11 mouse cellular contexts compared by ENCODE assay signal in genomic region chr11:97019345-97019708, GRCm38 (mm10). TPM values are rescaled to one million over a fixed set of nuclear protein-coding genes. Genes with fewer than 3 reads are reported as not detected.
DNase-seq lines count a peak whose midpoint lies in the region; ATAC-seq lines count a peak whose summit lies in the region.
"Had no signal": no experiment of that assay in that cellular context is flagged by ENCODE, and none has a peak within 500 bp of the region (broad histone marks: within the 10 kb centered on the region; RNA-seq: fewer than 3 reads in every experiment).

No protein-coding gene starts in this region.

- H3K36me3 ChIP-seq in heart, embryonic 14.5 days (ENCODE audit: control insufficient read depth, insufficient read depth, low read length) = no peaks in the 10 kb centered on the region
- no peaks in the 10 kb centered on the region for H3K36me3 ChIP-seq in midbrain, embryonic 10.5 days
- H3K36me3 ChIP-seq in midbrain, embryonic 15.5 days (replicated peaks) = no peaks in the 10 kb centered on the region
- no peaks in the 10 kb centered on the region for H3K36me3 ChIP-seq in hindbrain, embryonic 16.5 days (ENCODE audit: control insufficient read depth, insufficient read depth, low read length)
- no peaks in the 10 kb centered on the region for H3K36me3 ChIP-seq in stomach, embryonic 14.5 days (ENCODE audit: control insufficient read depth, insufficient read depth, low read length)

- no peak overlapping the region for H3K27ac ChIP-seq in heart, embryonic 14.5 days (replicated peaks in 1 of 2; ENCODE audit: control insufficient read depth in 1 of 2, insufficient read depth in 1 of 2, low read depth in 2 of 2, low read length in 2 of 2)
- no peak overlapping the region for H3K27ac ChIP-seq in midbrain, embryonic 10.5 days (replicated peaks)
- no peak overlapping the region for H3K27ac ChIP-seq in midbrain, embryonic 15.5 days
- H3K27ac ChIP-seq in hindbrain, embryonic 16.5 days (ENCODE audit: low read depth, low read length) = no peak overlapping the region
- no peak overlapping the region for H3K27ac ChIP-seq in stomach, embryonic 14.5 days (ENCODE audit: low read length)

- 0 out of 2 replicates have a peak overlapping the region, but pooled peaks have one; percentile 55 for H3K4me2 ChIP-seq in heart, embryonic 14.5 days (ENCODE audit: low read length)
- H3K4me2 ChIP-seq in midbrain, embryonic 15.5 days = no peak overlapping the region
- no peak overlapping the region for H3K4me2 ChIP-seq in hindbrain, embryonic 16.5 days (ENCODE audit: low read length)
- H3K4me2 ChIP-seq in stomach, embryonic 14.5 days (replicated peaks; ENCODE audit: low read depth, low read length) = peak overlapping the region; percentile 57

- 4% methylated on average over 13 of the region's 13 CpGs for WGBS in heart, embryonic 14.5 days
- 3% methylated on average over 13 of the region's 13 CpGs for WGBS in midbrain, embryonic 10.5 days
- WGBS in midbrain, embryonic 15.5 days = 3% methylated on average over 13 of the region's 13 CpGs
- WGBS in hindbrain, embryonic 16.5 days = 3% methylated on average over 13 of the region's 13 CpGs
- 12% methylated on average over 13 of the region's 13 CpGs for WGBS in stomach, embryonic 14.5 days

- peaks cover 90% of the 10 kb centered on the region for H3K27me3 ChIP-seq in heart, embryonic 14.5 days (ENCODE audit: control insufficient read depth, insufficient read depth, low read length)
- peaks cover 100% of the 10 kb centered on the region for H3K27me3 ChIP-seq in midbrain, embryonic 10.5 days (ENCODE audit: low read depth, poor library complexity, severe bottlenecking)
- H3K27me3 ChIP-seq in midbrain, embryonic 15.5 days (replicated peaks) = peaks cover 92% of the 10 kb centered on the region
- peaks cover 79% of the 10 kb centered on the region for H3K27me3 ChIP-seq in hindbrain, embryonic 16.5 days (replicated peaks; ENCODE audit: control insufficient read depth, insufficient read depth, low read length)
- peaks cover 58% of the 10 kb centered on the region for H3K27me3 ChIP-seq in stomach, embryonic 14.5 days (ENCODE audit: control insufficient read depth, insufficient read depth, low read length)

- DNase-seq in heart, postnatal 10 days = no peak
- peak; percentile 50 for DNase-seq in midbrain, embryonic 10.5 days (ENCODE audit: low spot score)
- DNase-seq in cerebellum, postnatal 25 days = no peak
- no peak for DNase-seq in testis, postnatal 14 days (ENCODE audit: low spot score)
- DNase-seq: cerebellum, postnatal 36 days; kidney, postnatal 25 days had no signal

- no peak overlapping the region for H3K9ac ChIP-seq in heart, embryonic 14.5 days (ENCODE audit: low read length)
- H3K9ac ChIP-seq in midbrain, embryonic 15.5 days = no peak overlapping the region
- no peak overlapping the region for H3K9ac ChIP-seq in hindbrain, embryonic 16.5 days (ENCODE audit: low read depth, low read length)
- H3K9ac ChIP-seq in stomach, embryonic 14.5 days (replicated peaks; ENCODE audit: low read depth, low read length) = no peak overlapping the region

- H3K4me3 ChIP-seq in heart, embryonic 14.5 days (ENCODE audit: control insufficient read depth in 1 of 2, insufficient read depth in 1 of 2, low read depth in 1 of 2, low read length in 2 of 2) = peak overlapping the region in 1 of 2 experiments; percentile 32; a peak in 1 of 4 replicates
- H3K4me3 ChIP-seq in midbrain, embryonic 10.5 days = peak overlapping the region; percentile 46
- no peak overlapping the region for H3K4me3 ChIP-seq in midbrain, embryonic 15.5 days
- H3K4me3 ChIP-seq in hindbrain, embryonic 16.5 days (ENCODE audit: low read length) = peak overlapping the region; percentile 39
- peak overlapping the region; percentile 36 for H3K4me3 ChIP-seq in stomach, embryonic 14.5 days (ENCODE audit: low read depth, low read length)

- no peaks in the 10 kb centered on the region for H3K9me3 ChIP-seq in heart, embryonic 14.5 days (ENCODE audit: control insufficient read depth, low read length)
- no peaks in the 10 kb centered on the region for H3K9me3 ChIP-seq in midbrain, embryonic 10.5 days (replicated peaks)
- no peaks in the 10 kb centered on the region for H3K9me3 ChIP-seq in midbrain, embryonic 15.5 days
- no peaks in the 10 kb centered on the region for H3K9me3 ChIP-seq in hindbrain, embryonic 16.5 days (ENCODE audit: control insufficient read depth, low read length)
- H3K9me3 ChIP-seq in stomach, embryonic 14.5 days (ENCODE audit: control insufficient read depth, low read depth, low read length) = no peaks in the 10 kb centered on the region

- no peak for ATAC-seq in heart, embryonic 14.5 days (ENCODE audit: insufficient number of reproducible peaks, insufficient read depth, low FRiP score, low read depth)
- no peak for ATAC-seq in midbrain, embryonic 15.5 days (replicated peaks)
- ATAC-seq in hindbrain, embryonic 16.5 days = no peak
- no peak for ATAC-seq in stomach, embryonic 14.5 days (ENCODE audit: insufficient number of reproducible peaks, insufficient read depth, low FRiP score, low read depth)

- intact Hi-C loops in heart, postnatal 10 days (cut with DNase I) = no loop called here

- H3K4me1 ChIP-seq in heart, embryonic 14.5 days (ENCODE audit: control insufficient read depth in 2 of 2, insufficient read depth in 2 of 2, low read length in 2 of 2) = peaks cover 7 to 26% of the 10 kb centered on the region in 2 experiments; a peak in 3 of 4 replicates
- H3K4me1 ChIP-seq in midbrain, embryonic 10.5 days = peaks cover 52% of the 10 kb centered on the region
- peaks cover 24% of the 10 kb centered on the region for H3K4me1 ChIP-seq in midbrain, embryonic 15.5 days
- H3K4me1 ChIP-seq in hindbrain, embryonic 16.5 days (ENCODE audit: control insufficient read depth, insufficient read depth, low read depth, low read length) = peaks cover 20% of the 10 kb centered on the region
- peaks cover 17% of the 10 kb centered on the region; the same call in 1 of the 2 replicates for H3K4me1 ChIP-seq in stomach, embryonic 14.5 days (ENCODE audit: control insufficient read depth, insufficient read depth, low read length)

RNA-seq across cellular contexts. Expression of gene Sp6, which starts 6.1 kb away (rescaled TPM):
- 0.11 TPM in 1 of 2 replicates, not detected in the other for polyA plus RNA-seq in heart, embryonic 14.5 days (2014; fragmentation: Nextera tagmentation; extraction: Ambion mirVana)
- total RNA-seq in heart, postnatal 10 days (2021) = under 1 TPM; 0.12 to 0.15 TPM
- 0.71 and 2.0 TPM in 2 replicates for polyA plus RNA-seq in midbrain, embryonic 10.5 days (2016; fragmentation: Nextera tagmentation; extraction: Ambion mirVana)
- 0.37 TPM in 1 of 2 replicates, not detected in the other for polyA plus RNA-seq in midbrain, embryonic 15.5 days (2015; fragmentation: Nextera tagmentation; extraction: Ambion mirVana)
- 0.32 and 0.35 TPM in 2 replicates for polyA plus RNA-seq in hindbrain, embryonic 16.5 days (2015; fragmentation: Nextera tagmentation; extraction: Ambion mirVana)
- polyA plus RNA-seq in stomach, embryonic 14.5 days (2014; fragmentation: Nextera tagmentation; extraction: Ambion mirVana) = 0.15 and 0.42 TPM in 2 replicates
- polyA plus RNA-seq: liver, embryonic 16.5 days had no signal

RNA-seq across cellular contexts. Expression of gene Scrn2, which starts 10.4 kb away (rescaled TPM):
- polyA plus RNA-seq in heart, embryonic 14.5 days (2014; fragmentation: Nextera tagmentation; extraction: Ambion mirVana) = 12.9 and 14.4 TPM in 2 replicates
- 10 to 100 TPM; 11.3 to 16.1 TPM for total RNA-seq in heart, postnatal 10 days (2021)
- 39.5 and 42.2 TPM in 2 replicates for polyA plus RNA-seq in midbrain, embryonic 10.5 days (2016; fragmentation: Nextera tagmentation; extraction: Ambion mirVana)
- 15.0 and 16.4 TPM in 2 replicates for polyA plus RNA-seq in midbrain, embryonic 15.5 days (2015; fragmentation: Nextera tagmentation; extraction: Ambion mirVana)
- 14.5 and 16.8 TPM in 2 replicates for polyA plus RNA-seq in hindbrain, embryonic 16.5 days (2015; fragmentation: Nextera tagmentation; extraction: Ambion mirVana)
- 17.7 and 19.7 TPM in 2 replicates for polyA plus RNA-seq in stomach, embryonic 14.5 days (2014; fragmentation: Nextera tagmentation; extraction: Ambion mirVana)

RNA-seq across cellular contexts. Expression of gene Lrrc46, which starts 21.9 kb away (rescaled TPM):
- polyA plus RNA-seq in heart, embryonic 14.5 days (2014; fragmentation: Nextera tagmentation; extraction: Ambion mirVana) = 0.35 and 0.54 TPM in 2 replicates
- total RNA-seq in heart, postnatal 10 days (2021) = under 1 TPM; 0.31 to 0.45 TPM
- 3.0 and 3.1 TPM in 2 replicates for polyA plus RNA-seq in midbrain, embryonic 10.5 days (2016; fragmentation: Nextera tagmentation; extraction: Ambion mirVana)
- polyA plus RNA-seq in midbrain, embryonic 15.5 days (2015; fragmentation: Nextera tagmentation; extraction: Ambion mirVana) = 3.4 and 3.8 TPM in 2 replicates
- polyA plus RNA-seq in hindbrain, embryonic 16.5 days (2015; fragmentation: Nextera tagmentation; extraction: Ambion mirVana) = 3.4 and 3.9 TPM in 2 replicates
- polyA plus RNA-seq in stomach, embryonic 14.5 days (2014; fragmentation: Nextera tagmentation; extraction: Ambion mirVana) = 0.38 TPM in 1 of 2 replicates, not detected in the other

RNA-seq across cellular contexts. Expression of gene Mrpl10, which starts 22.0 kb away (rescaled TPM):
- polyA plus RNA-seq in heart, embryonic 14.5 days (2014; fragmentation: Nextera tagmentation; extraction: Ambion mirVana) = 76.9 and 80.1 TPM in 2 replicates
- 10 to 100 TPM; 85.0 to 86.5 TPM for total RNA-seq in heart, postnatal 10 days (2021)
- 81.1 and 82.9 TPM in 2 replicates for polyA plus RNA-seq in midbrain, embryonic 10.5 days (2016; fragmentation: Nextera tagmentation; extraction: Ambion mirVana)
- 54.5 and 60.2 TPM in 2 replicates for polyA plus RNA-seq in midbrain, embryonic 15.5 days (2015; fragmentation: Nextera tagmentation; extraction: Ambion mirVana)
- 63.4 and 66.9 TPM in 2 replicates for polyA plus RNA-seq in hindbrain, embryonic 16.5 days (2015; fragmentation: Nextera tagmentation; extraction: Ambion mirVana)
- polyA plus RNA-seq in stomach, embryonic 14.5 days (2014; fragmentation: Nextera tagmentation; extraction: Ambion mirVana) = 86.7 and 89.2 TPM in 2 replicates

RNA-seq across cellular contexts. Expression of gene Osbpl7, which starts 31.1 kb away (rescaled TPM):
- polyA plus RNA-seq in heart, embryonic 14.5 days (2014; fragmentation: Nextera tagmentation; extraction: Ambion mirVana) = 3.9 and 4.6 TPM in 2 replicates
- total RNA-seq in heart, postnatal 10 days (2021) = 1 to 10 TPM; 5.7 to 6.1 TPM
- polyA plus RNA-seq in midbrain, embryonic 10.5 days (2016; fragmentation: Nextera tagmentation; extraction: Ambion mirVana) = 8.4 and 9.8 TPM in 2 replicates
- 12.8 and 14.1 TPM in 2 replicates for polyA plus RNA-seq in midbrain, embryonic 15.5 days (2015; fragmentation: Nextera tagmentation; extraction: Ambion mirVana)
- 12.5 and 12.9 TPM in 2 replicates for polyA plus RNA-seq in hindbrain, embryonic 16.5 days (2015; fragmentation: Nextera tagmentation; extraction: Ambion mirVana)
- polyA plus RNA-seq in stomach, embryonic 14.5 days (2014; fragmentation: Nextera tagmentation; extraction: Ambion mirVana) = 4.5 and 8.2 TPM in 2 replicates

Comparison
In these comparisons a context has a peak if more than half of its experiments do, and no peak if none do; other contexts are left out.
1. H3K4me2 ChIP-seq: peak in heart, embryonic 14.5 days (single experiment) and stomach, embryonic 14.5 days (single experiment); none in midbrain, embryonic 15.5 days (single experiment) and hindbrain, embryonic 16.5 days (single experiment).